Mouse (Mus musculus) liver, postnatal 0 days (tissue): Measurements from ENCODE around the gene Scarf1.

Source experiments
- CTCF ChIP-seq: sonication (generic); IDR thresholded peaks from 2 replicates; pipeline ENCODE4 v1.5.1; 2016; ENCODE audit warnings: antibody characterized with exemption, low read depth
- EP300 ChIP-seq: IDR thresholded peaks from 2 replicates; pipeline ENCODE4 v1.6.1; 2016; ENCODE audit warnings: antibody characterized with exemption, low read depth, mild to moderate bottlenecking

- TF ChIP-seq CTCF (peak; percentile 99), EP300 (no peak)
These were observed 17.0 kb downstream of the Scarf1 start for GRCm38 (mm10) chr11:75530325-75530724.
